30 mouse cellular contexts compared by ENCODE assay signal in genomic region chr3:99512250-99512649, GRCm38 (mm10).
"Had no signal": no experiment of that assay in that cellular context is flagged by ENCODE, and none has a peak within 500 bp of the region (broad histone marks: within the 10 kb centered on the region; RNA-seq: fewer than 3 reads in every experiment).

No protein-coding gene starts in this region.

- H3K4me1 ChIP-seq: liver, embryonic 12.5 days; liver, embryonic 13.5 days; liver, embryonic 15.5 days; lung, embryonic 15.5 days; megakaryocyte, embryonic 14.5 days; midbrain, embryonic 10.5 days; midbrain, embryonic 12.5 days; midbrain, embryonic 13.5 days; midbrain, embryonic 15.5 days; neural tube, embryonic 12.5 days had no signal

- H3K9ac ChIP-seq: limb, embryonic 12.5 days; limb, embryonic 13.5 days; limb, embryonic 15.5 days; liver, embryonic 12.5 days; liver, embryonic 13.5 days; liver, embryonic 14.5 days; liver, embryonic 15.5 days; liver, postnatal 0 days; lung, embryonic 14.5 days; lung, embryonic 15.5 days; midbrain, embryonic 12.5 days; midbrain, embryonic 13.5 days; midbrain, embryonic 15.5 days; neural tube, embryonic 12.5 days had no signal

- H3K9me3 ChIP-seq: limb, embryonic 12.5 days; limb, embryonic 13.5 days; limb, embryonic 15.5 days; liver, embryonic 12.5 days; liver, embryonic 13.5 days; liver, embryonic 15.5 days; lung, embryonic 15.5 days; midbrain, embryonic 10.5 days; midbrain, embryonic 12.5 days; midbrain, embryonic 13.5 days; midbrain, embryonic 15.5 days; neural tube, embryonic 12.5 days had no signal

- ATAC-seq: liver, embryonic 12.5 days; liver, postnatal 0 days; lung, postnatal 0 days; midbrain, embryonic 13.5 days; midbrain, embryonic 15.5 days; midbrain, embryonic 16.5 days had no signal

- H3K27ac ChIP-seq: left cerebral cortex, adult 2 months; limb, embryonic 12.5 days; limb, embryonic 13.5 days; limb, embryonic 15.5 days; liver, embryonic 12.5 days; liver, embryonic 13.5 days; liver, embryonic 14.5 days; liver, embryonic 15.5 days; lung, embryonic 15.5 days; macrophage; midbrain, embryonic 10.5 days; midbrain, embryonic 12.5 days; midbrain, embryonic 13.5 days; midbrain, embryonic 15.5 days; neural tube, embryonic 12.5 days had no signal

- DNase-seq: left cerebral cortex, postnatal 4 days; liver; liver, embryonic 13.5 days; liver, postnatal 0 days; lung, adult 18-20 months; lung, adult 2 months; lung, embryonic 14.5 days; lung, postnatal 10 days; lung, postnatal 14 days; lung, postnatal 4 days; midbrain, embryonic 14.5 days had no signal

- H3K27me3 ChIP-seq: limb, embryonic 12.5 days; limb, embryonic 13.5 days; limb, embryonic 15.5 days; liver, embryonic 12.5 days; liver, embryonic 13.5 days; liver, embryonic 15.5 days; lung, embryonic 15.5 days; megakaryocyte, embryonic 14.5 days; midbrain, embryonic 12.5 days; midbrain, embryonic 13.5 days; midbrain, embryonic 15.5 days; neural tube, embryonic 12.5 days had no signal

- H3K36me3 ChIP-seq: limb, embryonic 12.5 days; limb, embryonic 13.5 days; limb, embryonic 15.5 days; liver, embryonic 12.5 days; liver, embryonic 13.5 days; liver, embryonic 15.5 days; lung, embryonic 15.5 days; midbrain, embryonic 10.5 days; midbrain, embryonic 12.5 days; midbrain, embryonic 13.5 days; midbrain, embryonic 15.5 days; neural tube, embryonic 12.5 days had no signal

- H3K4me3 ChIP-seq: left cerebral cortex, adult 2 months; limb, embryonic 12.5 days; limb, embryonic 13.5 days; limb, embryonic 15.5 days; liver, embryonic 12.5 days; liver, embryonic 13.5 days; liver, embryonic 15.5 days; lung, embryonic 15.5 days; megakaryocyte, embryonic 14.5 days; midbrain, embryonic 10.5 days; midbrain, embryonic 12.5 days; midbrain, embryonic 13.5 days; midbrain, embryonic 15.5 days; neural tube, embryonic 12.5 days had no signal

- H3K4me2 ChIP-seq: limb, embryonic 12.5 days; limb, embryonic 13.5 days; limb, embryonic 15.5 days; liver, embryonic 11.5 days; liver, embryonic 12.5 days; liver, embryonic 13.5 days; liver, embryonic 15.5 days; lung, embryonic 14.5 days; lung, embryonic 15.5 days; midbrain, embryonic 11.5 days; midbrain, embryonic 12.5 days; midbrain, embryonic 13.5 days; midbrain, embryonic 15.5 days; neural tube, embryonic 12.5 days had no signal
